Mouse (Mus musculus): ENCODE measurements around the gene Rab11fip5. TPM values are rescaled to one million over a fixed set of nuclear protein-coding genes. Genes with fewer than 3 reads are reported as not detected.

Rab11fip5 gene
- polyA plus RNA-seq, 1 experiment: 24.8 TPM

- H3K4me2 ChIP-seq (ENCODE audit: low read depth): no peak overlapping the region
Observed at GRCm38 (mm10) chr6:85356682-85357465, 17.6 kb downstream of the Rab11fip5 start.

GRCm38 (mm10) chr6:85355753-85356152 lies 18.7 kb downstream of the Rab11fip5 start:
- Histone ChIP-seq H3K27me3 (ENCODE audit: control insufficient read depth, insufficient read depth, insufficient read length) (no peaks in the 10 kb centered on the region), H3K36me3 (ENCODE audit: control insufficient read depth, insufficient read depth) (no peaks in the 10 kb centered on the region), H3ac (ENCODE audit: control insufficient read depth, insufficient read length) (no peak overlapping the region), H3K4me2 (ENCODE audit: low read depth) (peak overlapping the region; percentile 46), H3K79me2 (ENCODE audit: control insufficient read depth, insufficient read depth) (no peaks in the 10 kb centered on the region), H3K4me3 (no peak overlapping the region)
- no peak for TF ChIP-seq SRF (IDR thresholded peaks at IDR 0.05; ENCODE audit: control insufficient read depth, insufficient read length, low read depth)
- TF ChIP-seq MYOG (IDR thresholded peaks at IDR 0.05; ENCODE audit: control insufficient read depth in 1 of 3, insufficient read depth in 1 of 3, insufficient read length in 2 of 3, low read depth in 2 of 3): no peak
- no peak for TF ChIP-seq POLR2A (IDR thresholded peaks at IDR 0.05; ENCODE audit: insufficient read length, low read depth)
- TF ChIP-seq REST (IDR thresholded peaks at IDR 0.05; ENCODE audit: insufficient read depth, insufficient read length): no peak

More at GRCm38 (mm10) chr6:85356682-85357465, 17.6 kb downstream of the Rab11fip5 start:
- Histone ChIP-seq H3K27me3 (ENCODE audit: control insufficient read depth, insufficient read depth, insufficient read length) (no peaks in the 10 kb centered on the region), H3K79me2 (ENCODE audit: control insufficient read depth, insufficient read depth) (no peaks in the 10 kb centered on the region), H3K4me3 (no peak overlapping the region), H3ac (ENCODE audit: control insufficient read depth, insufficient read length) (no peak overlapping the region), H3K36me3 (ENCODE audit: control insufficient read depth, insufficient read depth) (no peaks in the 10 kb centered on the region)
- no peak for TF ChIP-seq MYOD1 (IDR thresholded peaks at IDR 0.05; ENCODE audit: control insufficient read depth in 1 of 3, insufficient read length in 2 of 3, low read depth in 2 of 3)
- peak; percentile 8 for TF ChIP-seq USF1 (IDR thresholded peaks at IDR 0.05; ENCODE audit: low read depth)
- TF ChIP-seq TCF12 (IDR thresholded peaks at IDR 0.05; ENCODE audit: insufficient read depth, poor library complexity, severe bottlenecking): no peak
- no peak for TF ChIP-seq CEBPB (IDR thresholded peaks at IDR 0.05; ENCODE audit: insufficient read depth, poor library complexity, severe bottlenecking)

- TF ChIP-seq E2F4 (IDR thresholded peaks at IDR 0.05; ENCODE audit: insufficient read depth) (no peak), MYOG (IDR thresholded peaks at IDR 0.05; ENCODE audit: control insufficient read depth in 1 of 3, insufficient read depth in 1 of 3, insufficient read length in 2 of 3, low read depth in 2 of 3) (peak in 1 of 3 experiments; percentile 50), POLR2AphosphoS2 (IDR thresholded peaks at IDR 0.05; ENCODE audit: insufficient read length, low read depth) (no peak), TCF3 (IDR thresholded peaks at IDR 0.05; ENCODE audit: insufficient read length, low read depth) (no peak), CEBPB (IDR thresholded peaks at IDR 0.05; ENCODE audit: insufficient read depth, poor library complexity, severe bottlenecking) (no peak), MAX (IDR thresholded peaks at IDR 0.05; ENCODE audit: low read depth) (no peak), REST (IDR thresholded peaks at IDR 0.05; ENCODE audit: insufficient read depth, insufficient read length) (no peak)
- H3ac ChIP-seq (ENCODE audit: control insufficient read depth, insufficient read length): no peak overlapping the region
- H3K36me3 ChIP-seq (ENCODE audit: control insufficient read depth, insufficient read depth): no peaks in the 10 kb centered on the region
- no peak overlapping the region for H3K4me2 ChIP-seq (ENCODE audit: low read depth)
- no peak overlapping the region for H3K4me3 ChIP-seq
- H3K79me2 ChIP-seq (ENCODE audit: control insufficient read depth, insufficient read depth): no peaks in the 10 kb centered on the region
- H3K27me3 ChIP-seq (ENCODE audit: control insufficient read depth, insufficient read depth, insufficient read length): no peaks in the 10 kb centered on the region
Observed at GRCm38 (mm10) chr6:85354709-85355108, 19.7 kb downstream of the Rab11fip5 start.

GRCm38 (mm10) chr6:85353706-85354105 lies 20.7 kb downstream of the Rab11fip5 start:
- Histone ChIP-seq H3K4me2 (ENCODE audit: low read depth) (no peak overlapping the region), H3K27me3 (ENCODE audit: control insufficient read depth, insufficient read depth, insufficient read length) (no peaks in the 10 kb centered on the region), H3ac (ENCODE audit: control insufficient read depth, insufficient read length) (no peak overlapping the region), H3K79me2 (ENCODE audit: control insufficient read depth, insufficient read depth) (no peaks in the 10 kb centered on the region), H3K36me3 (ENCODE audit: control insufficient read depth, insufficient read depth) (no peaks in the 10 kb centered on the region), H3K4me3 (no peak overlapping the region)
- TF ChIP-seq USF1 (IDR thresholded peaks at IDR 0.05; ENCODE audit: low read depth) (no peak), TCF3 (IDR thresholded peaks at IDR 0.05; ENCODE audit: insufficient read length, low read depth) (no peak), CEBPB (IDR thresholded peaks at IDR 0.05; ENCODE audit: insufficient read depth, poor library complexity, severe bottlenecking) (no peak), MYOD1 (IDR thresholded peaks at IDR 0.05; ENCODE audit: control insufficient read depth in 1 of 3, insufficient read length in 2 of 3, low read depth in 2 of 3) (no peak), POLR2A (IDR thresholded peaks at IDR 0.05; ENCODE audit: insufficient read length, low read depth) (no peak)

- Histone ChIP-seq H3K79me2 (ENCODE audit: control insufficient read depth, insufficient read depth) (no peaks in the 10 kb centered on the region), H3K36me3 (ENCODE audit: control insufficient read depth, insufficient read depth) (no peaks in the 10 kb centered on the region), H3K4me3 (no peak overlapping the region), H3K27me3 (ENCODE audit: control insufficient read depth, insufficient read depth, insufficient read length) (no peaks in the 10 kb centered on the region), H3ac (ENCODE audit: control insufficient read depth, insufficient read length) (no peak overlapping the region), H3K4me2 (ENCODE audit: low read depth) (peak overlapping the region; percentile 70)
- TF ChIP-seq MAX (IDR thresholded peaks at IDR 0.05; ENCODE audit: low read depth) (no peak), SRF (IDR thresholded peaks at IDR 0.05; ENCODE audit: control insufficient read depth, insufficient read length, low read depth) (no peak)
Observed at GRCm38 (mm10) chr6:85350157-85350556, 24.3 kb downstream of the Rab11fip5 start.

GRCm38 (mm10) chr6:85349246-85349645 lies 25.2 kb downstream of the Rab11fip5 start:
- no peak overlapping the region for H3ac ChIP-seq (ENCODE audit: control insufficient read depth, insufficient read length)
- H3K79me2 ChIP-seq (ENCODE audit: control insufficient read depth, insufficient read depth): no peaks in the 10 kb centered on the region
- peak overlapping the region; percentile 70 for H3K4me2 ChIP-seq (ENCODE audit: low read depth)
- peak in 1 of 3 experiments; percentile 14 for TF ChIP-seq MYOD1 (IDR thresholded peaks at IDR 0.05; ENCODE audit: control insufficient read depth in 1 of 3, insufficient read length in 2 of 3, low read depth in 2 of 3)
- TF ChIP-seq E2F4 (IDR thresholded peaks at IDR 0.05; ENCODE audit: insufficient read depth): no peak
- no peak for TF ChIP-seq POLR2AphosphoS2 (IDR thresholded peaks at IDR 0.05; ENCODE audit: insufficient read length, low read depth)
- TF ChIP-seq TCF12 (IDR thresholded peaks at IDR 0.05; ENCODE audit: insufficient read depth, poor library complexity, severe bottlenecking): no peak
- no peak for TF ChIP-seq USF1 (IDR thresholded peaks at IDR 0.05; ENCODE audit: low read depth)
- TF ChIP-seq MYOG (IDR thresholded peaks at IDR 0.05; ENCODE audit: control insufficient read depth in 1 of 3, insufficient read depth in 1 of 3, insufficient read length in 2 of 3, low read depth in 2 of 3): no peak
- no peak overlapping the region for H3K4me3 ChIP-seq
- no peaks in the 10 kb centered on the region for H3K36me3 ChIP-seq (ENCODE audit: control insufficient read depth, insufficient read depth)
- H3K27me3 ChIP-seq (ENCODE audit: control insufficient read depth, insufficient read depth, insufficient read length): no peaks in the 10 kb centered on the region

All from myocyte (in vitro differentiated cells).